Mouse (Mus musculus): ENCODE measurements around the gene Crcp. TPM values are rescaled to one million over a fixed set of nuclear protein-coding genes. Genes with fewer than 3 reads are reported as not detected.
A peak's percentile ranks its signal among the peaks of the same experiment; 100 is the strongest.

The Crcp gene
- polyA plus RNA-seq, 1 experiment from 2014 or later = 41.6 TPM

- ATAC-seq = no peak
- no peak for TF ChIP-seq CTCF (IDR thresholded peaks at IDR 0.05; ENCODE audit: low read depth)
- Histone ChIP-seq H3K4me1 (replicated peaks; ENCODE audit: control insufficient read depth, insufficient read depth, low read length) (no peaks in the 10 kb centered on the region), H3K4me3 (ENCODE audit: low read depth, low read length) (no peak overlapping the region), H3K9ac (ENCODE audit: low read depth, low read length) (no peak overlapping the region), H3K9me3 (ENCODE audit: control insufficient read depth) (no peaks in the 10 kb centered on the region), H3K36me3 (ENCODE audit: control insufficient read depth, insufficient read depth) (peaks cover 48% of the 10 kb centered on the region), H3K27ac (ENCODE audit: low read depth, low read length) (no peak overlapping the region), H3K4me2 (replicated peaks; ENCODE audit: low read depth) (no peak overlapping the region), H3K27me3 (replicated peaks; ENCODE audit: control insufficient read depth, insufficient read depth, low read length) (no peaks in the 10 kb centered on the region)
- 71% methylated on average over 3 of the region's 3 CpGs for WGBS
Measured at GRCm38 (mm10) chr5:130043741-130044140, 14.7 kb downstream of the Crcp start.

GRCm38 (mm10) chr5:130044201-130044695 lies 15.2 kb downstream of the Crcp start:
- peak; percentile 74 for TF ChIP-seq CTCF (IDR thresholded peaks at IDR 0.05; ENCODE audit: low read depth)
- no peak for ATAC-seq
- Histone ChIP-seq H3K9me3 (ENCODE audit: control insufficient read depth) (no peaks in the 10 kb centered on the region), H3K36me3 (ENCODE audit: control insufficient read depth, insufficient read depth) (peaks cover 53% of the 10 kb centered on the region), H3K4me3 (ENCODE audit: low read depth, low read length) (no peak overlapping the region), H3K4me2 (replicated peaks; ENCODE audit: low read depth) (no peak overlapping the region), H3K27ac (ENCODE audit: low read depth, low read length) (no peak overlapping the region), H3K9ac (ENCODE audit: low read depth, low read length) (no peak overlapping the region), H3K4me1 (replicated peaks; ENCODE audit: control insufficient read depth, insufficient read depth, low read length) (no peaks in the 10 kb centered on the region), H3K27me3 (replicated peaks; ENCODE audit: control insufficient read depth, insufficient read depth, low read length) (no peaks in the 10 kb centered on the region)
- 43% methylated on average over 7 of the region's 7 CpGs for WGBS

GRCm38 (mm10) chr5:130046100-130046499 lies 17.0 kb downstream of the Crcp start:
- no peak for TF ChIP-seq CTCF (IDR thresholded peaks at IDR 0.05; ENCODE audit: low read depth)
- Histone ChIP-seq H3K4me1 (replicated peaks; ENCODE audit: control insufficient read depth, insufficient read depth, low read length) (no peaks in the 10 kb centered on the region), H3K9ac (ENCODE audit: low read depth, low read length) (no peak overlapping the region), H3K4me2 (replicated peaks; ENCODE audit: low read depth) (no peak overlapping the region), H3K4me3 (ENCODE audit: low read depth, low read length) (no peak overlapping the region), H3K9me3 (ENCODE audit: control insufficient read depth) (no peaks in the 10 kb centered on the region), H3K36me3 (ENCODE audit: control insufficient read depth, insufficient read depth) (peaks cover 64% of the 10 kb centered on the region), H3K27ac (ENCODE audit: low read depth, low read length) (no peak overlapping the region), H3K27me3 (replicated peaks; ENCODE audit: control insufficient read depth, insufficient read depth, low read length) (no peaks in the 10 kb centered on the region)
- WGBS = 87% methylated on average over 7 of the region's 7 CpGs
- ATAC-seq = no peak

GRCm38 (mm10) chr5:130046589-130046988 lies 17.5 kb downstream of the Crcp start:
- Histone ChIP-seq H3K27me3 (replicated peaks; ENCODE audit: control insufficient read depth, insufficient read depth, low read length) (no peaks in the 10 kb centered on the region), H3K4me2 (replicated peaks; ENCODE audit: low read depth) (no peak overlapping the region), H3K27ac (ENCODE audit: low read depth, low read length) (no peak overlapping the region), H3K9me3 (ENCODE audit: control insufficient read depth) (no peaks in the 10 kb centered on the region), H3K4me1 (replicated peaks; ENCODE audit: control insufficient read depth, insufficient read depth, low read length) (no peaks in the 10 kb centered on the region), H3K36me3 (ENCODE audit: control insufficient read depth, insufficient read depth) (peaks cover 68% of the 10 kb centered on the region), H3K4me3 (ENCODE audit: low read depth, low read length) (no peak overlapping the region), H3K9ac (ENCODE audit: low read depth, low read length) (no peak overlapping the region)
- TF ChIP-seq CTCF (IDR thresholded peaks at IDR 0.05; ENCODE audit: low read depth) = no peak
- 96% methylated on average over 10 of the region's 10 CpGs for WGBS
- no peak for ATAC-seq

GRCm38 (mm10) chr5:130047013-130047412 lies 17.9 kb downstream of the Crcp start:
- TF ChIP-seq CTCF (IDR thresholded peaks at IDR 0.05; ENCODE audit: low read depth) = peak; percentile 55
- H3K4me3 ChIP-seq (ENCODE audit: low read depth, low read length) = no peak overlapping the region
- H3K4me2 ChIP-seq (replicated peaks; ENCODE audit: low read depth) = no peak overlapping the region
- no peak overlapping the region for H3K27ac ChIP-seq (ENCODE audit: low read depth, low read length)
- 82% methylated on average over 6 of the region's 6 CpGs for WGBS
- no peaks in the 10 kb centered on the region for H3K27me3 ChIP-seq (replicated peaks; ENCODE audit: control insufficient read depth, insufficient read depth, low read length)
- H3K9ac ChIP-seq (ENCODE audit: low read depth, low read length) = no peak overlapping the region
- H3K9me3 ChIP-seq (ENCODE audit: control insufficient read depth) = no peaks in the 10 kb centered on the region
- no peak for ATAC-seq
- H3K4me1 ChIP-seq (replicated peaks; ENCODE audit: control insufficient read depth, insufficient read depth, low read length) = no peaks in the 10 kb centered on the region
- H3K36me3 ChIP-seq (ENCODE audit: control insufficient read depth, insufficient read depth) = peaks cover 67% of the 10 kb centered on the region

- 69% methylated on average over 15 of the region's 15 CpGs for WGBS
- TF ChIP-seq CTCF (IDR thresholded peaks at IDR 0.05; ENCODE audit: low read depth) = no peak
- ATAC-seq = no peak
- Histone ChIP-seq H3K4me1 (replicated peaks; ENCODE audit: control insufficient read depth, insufficient read depth, low read length) (no peaks in the 10 kb centered on the region), H3K9me3 (ENCODE audit: control insufficient read depth) (no peaks in the 10 kb centered on the region), H3K4me2 (replicated peaks; ENCODE audit: low read depth) (no peak overlapping the region), H3K36me3 (ENCODE audit: control insufficient read depth, insufficient read depth) (peaks cover 63% of the 10 kb centered on the region), H3K27ac (ENCODE audit: low read depth, low read length) (no peak overlapping the region), H3K27me3 (replicated peaks; ENCODE audit: control insufficient read depth, insufficient read depth, low read length) (no peaks in the 10 kb centered on the region), H3K9ac (ENCODE audit: low read depth, low read length) (no peak overlapping the region), H3K4me3 (ENCODE audit: low read depth, low read length) (no peak overlapping the region)
Measured at GRCm38 (mm10) chr5:130048786-130049520, 19.9 kb downstream of the Crcp start.
